Mouse (Mus musculus) skeletal muscle tissue, postnatal 0 days (tissue): ENCODE measurements around the gene Rpn2. TPM values are rescaled to one million over a fixed set of nuclear protein-coding genes. Genes with fewer than 3 reads are reported as not detected.

Source experiments
- polyA plus RNA-seq: library from polyadenylated mRNA; unstranded; fragments of >200 nt; fragmentation: Nextera tagmentation; extraction: Ambion mirVana; gene quantifications from 2 replicates; pipeline ENCODE4 v1.2.1, GENCODE M21; 2015

Gene Rpn2
- polyA plus RNA-seq, result 90.1 and 108 TPM in 2 replicates

GRCm38 (mm10) chr2:157278717-157279415, at the start of gene Rpn2:
Gene Rpn2, plus strand, starts transcription at chr2:157279017.

GRCm38 (mm10) chr2:157279416-157279800, 591 bp downstream of the Rpn2 start, which contains the start of gene Mroh8:
Gene Mroh8, minus strand, starts transcription at chr2:157279549.

GRCm38 (mm10) chr2:157347361-157348159, 68.7 kb downstream of the Rpn2 start, which contains the start of gene Ghrh:
Gene Ghrh, minus strand, starts transcription at chr2:157347506.

GRCm38 (mm10) chr2:157367184-157367893, 88.5 kb downstream of the Rpn2 start, which contains the start of gene Manbal:
Gene Manbal, plus strand, starts transcription at chr2:157367594.

Other genes starting within 250 kb of the Rpn2 start
- gene Soga1, start 199.8 kb upstream of the Rpn2 start, polyA plus RNA-seq, result 1.5 and 1.6 TPM in 2 replicates
- not detected in 2 replicates for gene Tldc2, start 192.0 kb upstream of the Rpn2 start, polyA plus RNA-seq
- gene Samhd1, start 143.8 kb upstream of the Rpn2 start, polyA plus RNA-seq, result 15.1 and 19.4 TPM in 2 replicates
- gene Rbl1, start 74.5 kb upstream of the Rpn2 start, polyA plus RNA-seq, result 5.4 and 6.5 TPM in 2 replicates
- gene Mroh8, start 532 bp downstream of the Rpn2 start, polyA plus RNA-seq, result 0.13 and 0.22 TPM in 2 replicates
- gene Ghrh, start 68.5 kb downstream of the Rpn2 start, polyA plus RNA-seq, result not detected in 2 replicates
- 42.9 and 48.3 TPM in 2 replicates for gene Manbal, start 88.6 kb downstream of the Rpn2 start, polyA plus RNA-seq
- gene Src, start 139.4 kb downstream of the Rpn2 start, polyA plus RNA-seq, result 3.2 and 3.5 TPM in 2 replicates